Mouse (Mus musculus): Measurements from ENCODE around the gene Tcp1.

Tcp1 gene

DNA sequence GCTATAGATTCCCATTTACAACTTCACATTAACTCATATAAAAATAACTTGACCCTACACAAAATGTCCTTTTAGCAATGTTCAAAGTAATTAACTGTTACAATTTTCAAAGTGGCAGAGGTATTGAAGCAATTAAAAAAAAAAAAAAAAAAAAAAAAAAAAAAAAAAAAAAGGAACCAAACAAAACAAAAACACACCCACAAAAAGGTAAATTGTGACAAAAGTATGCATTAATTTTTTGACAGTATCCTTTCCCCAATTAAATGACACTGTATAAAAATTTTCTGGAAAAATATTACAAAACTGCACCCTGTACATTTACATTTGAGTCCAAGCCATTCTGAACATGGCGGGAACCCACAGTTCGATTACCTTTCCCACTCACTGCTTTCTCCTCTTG, 51.7 kb downstream of the Tcp1 start:
- DNase-seq (ENCODE audit: extremely low read depth, low read depth, low spot score): no peak

DNA sequence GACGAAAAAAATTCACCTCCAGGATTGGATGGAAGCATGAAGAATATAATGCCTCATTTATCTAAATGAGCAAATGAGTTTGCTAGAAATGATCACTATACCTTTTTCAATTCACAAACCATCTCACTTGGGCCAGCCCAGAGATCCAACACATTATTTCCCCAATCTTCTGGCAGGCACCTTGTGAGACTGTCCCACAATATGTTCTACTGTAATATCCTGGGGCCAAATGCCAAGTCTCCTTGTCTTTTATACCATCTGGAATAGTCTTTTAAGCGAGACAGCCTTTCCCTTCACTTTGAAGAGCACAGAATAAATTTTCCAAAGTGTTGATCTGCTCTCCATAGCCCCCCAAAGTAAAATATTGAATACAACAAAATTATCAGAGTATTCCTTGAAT, 58.4 kb downstream of the Tcp1 start:
- no peak for DNase-seq (ENCODE audit: extremely low read depth, low read depth, low spot score)
